Mouse (Mus musculus) bone marrow, adult 2 months (tissue): ENCODE results near the gene Dqx1.

Experiments used
- CTCF ChIP-seq: fragments of 200-500 bp; IDR thresholded peaks from 2 replicates; pipeline ENCODE4 v1.5.1; 2011; ENCODE audit warnings: low read length, control low read depth; ENCODE audit not compliant: control insufficient read depth, insufficient read depth
- POLR2A ChIP-seq: fragments of 200-500 bp; IDR thresholded peaks from 2 replicates; pipeline ENCODE4 v1.6.1; 2011; ENCODE audit warnings: low read depth, mild to moderate bottlenecking, control low read depth, low read length, borderline replicate concordance; ENCODE audit not compliant: control insufficient read depth

- TF ChIP-seq CTCF (no peak), POLR2A (no peak)
Observed at GRCm38 (mm10) chr6:83068706-83069487, 11.3 kb downstream of the Dqx1 start.
